Mouse (Mus musculus) testis, postnatal 10 days (tissue): Measurements from ENCODE around the gene Slc13a1.
"Not testable (repeated sequence)": the region's sequence is repeated elsewhere in the genome, so short reads cannot be mapped to it uniquely, and the experiment has no call there.

Experiments used
- DNase-seq: peaks from one replicate; pipeline ENCODE4 v3.0.0; 2021; ENCODE audit warnings: low spot score

Slc13a1 gene

GRCm38 (mm10) chr6:24167734-24168327 lies at the start of gene Slc13a1:
Gene Slc13a1 (minus strand): TSS chr6:24168092.
- DNase-seq: no peak

- DNase-seq: no peak
Measured at GRCm38 (mm10) chr6:24207866-24208265, 40.0 kb upstream of the Slc13a1 start.

GRCm38 (mm10) chr6:24202226-24202625 lies 34.3 kb upstream of the Slc13a1 start:
- DNase-seq: no peak

GRCm38 (mm10) chr6:24200644-24201484 lies 33.0 kb upstream of the Slc13a1 start:
- DNase-seq: no peak

- DNase-seq: not testable (repeated sequence)
Measured at GRCm38 (mm10) chr6:24197501-24198195, 29.8 kb upstream of the Slc13a1 start.

- DNase-seq: not testable (repeated sequence)
Measured at GRCm38 (mm10) chr6:24196406-24196805, 28.5 kb upstream of the Slc13a1 start.

GRCm38 (mm10) chr6:24183439-24183838 lies 15.5 kb upstream of the Slc13a1 start:
- no peak for DNase-seq

GRCm38 (mm10) chr6:24175393-24175792 lies 7.5 kb upstream of the Slc13a1 start:
- no peak for DNase-seq

- no peak for DNase-seq
Measured at GRCm38 (mm10) chr6:24173951-24174350, 6.1 kb upstream of the Slc13a1 start.

GRCm38 (mm10) chr6:24172736-24173135 lies 4.8 kb upstream of the Slc13a1 start:
- peak; percentile 38 for DNase-seq

- DNase-seq: no peak
Measured at GRCm38 (mm10) chr6:24166772-24167171, 1.1 kb downstream of the Slc13a1 start.

- no peak for DNase-seq
Measured at GRCm38 (mm10) chr6:24165249-24165648, 2.6 kb downstream of the Slc13a1 start.

- no peak for DNase-seq
Measured at GRCm38 (mm10) chr6:24159795-24160194, 8.1 kb downstream of the Slc13a1 start.

- DNase-seq: no peak
Measured at GRCm38 (mm10) chr6:24154901-24155300, 13.0 kb downstream of the Slc13a1 start.

- no peak for DNase-seq
Measured at GRCm38 (mm10) chr6:24132951-24133350, 34.9 kb downstream of the Slc13a1 start.

- DNase-seq: no peak
Measured at GRCm38 (mm10) chr6:24122632-24123031, 45.3 kb downstream of the Slc13a1 start.

GRCm38 (mm10) chr6:24111614-24112013 lies 56.3 kb downstream of the Slc13a1 start:
- DNase-seq: no peak

- DNase-seq: no peak
Measured at GRCm38 (mm10) chr6:24108471-24108870, 59.4 kb downstream of the Slc13a1 start.

- no peak for DNase-seq
Measured at GRCm38 (mm10) chr6:24106157-24106556, 61.7 kb downstream of the Slc13a1 start.

GRCm38 (mm10) chr6:24105681-24106080 lies 62.2 kb downstream of the Slc13a1 start:
- DNase-seq: no peak

GRCm38 (mm10) chr6:24101281-24101680 lies 66.6 kb downstream of the Slc13a1 start:
- no peak for DNase-seq

GRCm38 (mm10) chr6:24100705-24101104 lies 67.2 kb downstream of the Slc13a1 start:
- no peak for DNase-seq

GRCm38 (mm10) chr6:24097400-24097799 lies 70.5 kb downstream of the Slc13a1 start:
- DNase-seq: no peak
